Mouse (Mus musculus) hindbrain, postnatal 0 days (tissue): ENCODE data around the gene Ttc7. TPM values are rescaled to one million over a fixed set of nuclear protein-coding genes. Genes with fewer than 3 reads are reported as not detected.
A peak's percentile ranks its signal among the peaks of the same experiment; 100 is the strongest.

Experiments
- ATAC-seq: fragments of 200-750 bp; cut with Nextera tagmentation; 2 replicates; pipeline ENCODE4 v1.8.0; 2017; ENCODE audit warnings: mild to moderate bottlenecking, moderate TSS enrichment, moderate library complexity
- DNase-seq: peaks from one replicate; pipeline ENCODE4 v3.0.0-alpha.2; 2015; ENCODE audit warnings: low spot score
- H3K27ac ChIP-seq: fragments of 300-500 bp; sonication (generic); 2 replicates; pipeline ENCODE4 v1.5.1; 2014; ENCODE audit warnings: mild to moderate bottlenecking
- H3K27me3 ChIP-seq: fragments of 300-500 bp; sonication (generic); 2 replicates; pipeline ENCODE4 v1.6.1; 2014; ENCODE audit warnings: low read length, mixed read lengths; ENCODE audit not compliant: insufficient read depth
- H3K36me3 ChIP-seq: fragments of 300-500 bp; sonication (generic); 2 replicates; pipeline ENCODE4 v1.6.1; 2014; ENCODE audit warnings: low read length, mixed read lengths; ENCODE audit not compliant: insufficient read depth
- H3K4me1 ChIP-seq: fragments of 300-500 bp; sonication (generic); 2 replicates; pipeline ENCODE4 v1.6.1; 2014; ENCODE audit warnings: antibody characterized with exemption, low read length, mixed read lengths; ENCODE audit not compliant: insufficient read depth
- H3K4me2 ChIP-seq: fragments of 300-500 bp; sonication (generic); 2 replicates; pipeline ENCODE4 v1.6.1; 2014; ENCODE audit warnings: low read depth, mild to moderate bottlenecking, low read length, moderate library complexity, mixed read lengths
- H3K4me3 ChIP-seq: fragments of 300-500 bp; sonication (generic); 2 replicates; pipeline ENCODE4 v1.5.1; 2014; ENCODE audit warnings: low read length
- H3K9ac ChIP-seq: fragments of 300-500 bp; sonication (generic); replicated peaks from 2 replicates; pipeline ENCODE4 v1.6.1; 2014; ENCODE audit warnings: mild to moderate bottlenecking, low read length, moderate library complexity, mixed read lengths
- H3K9me3 ChIP-seq: fragments of 300-500 bp; sonication (generic); 2 replicates; pipeline ENCODE4 v1.6.1; 2016; ENCODE audit warnings: low read length, mixed read lengths
- CTCF ChIP-seq: IDR thresholded peaks from 2 replicates; pipeline ENCODE4 v1.5.1; 2016; ENCODE audit warnings: antibody characterized with exemption, control low read depth, low read depth
- WGBS: fragments of 180-500 bp; shearing (Covaris S2); extraction: QIAGEN DNeasy Blood & Tissue Kit; methylation state at CpG from one replicate; pipeline ENCODE4 v1.1.7; 2014; 5-methylcytosine and 5-hydroxymethylcytosine counted together
- polyA plus RNA-seq: library from polyadenylated mRNA; unstranded; fragments of >200 nt; fragmentation: Nextera tagmentation; extraction: Ambion mirVana; gene quantifications from 2 replicates; pipeline ENCODE4 v1.2.1, GENCODE M21; 2015
- total RNA-seq: library from RNA; depleted of rRNA; stranded (reverse); fragments of >200 nt; gene quantifications from 2 replicates; pipeline ENCODE4 v1.2.3, GENCODE M21; 2014

Ttc7 gene
- total and polyA plus RNA-seq, 2 experiments from 2014 or later: 10.9 to 13.3 TPM

DNA sequence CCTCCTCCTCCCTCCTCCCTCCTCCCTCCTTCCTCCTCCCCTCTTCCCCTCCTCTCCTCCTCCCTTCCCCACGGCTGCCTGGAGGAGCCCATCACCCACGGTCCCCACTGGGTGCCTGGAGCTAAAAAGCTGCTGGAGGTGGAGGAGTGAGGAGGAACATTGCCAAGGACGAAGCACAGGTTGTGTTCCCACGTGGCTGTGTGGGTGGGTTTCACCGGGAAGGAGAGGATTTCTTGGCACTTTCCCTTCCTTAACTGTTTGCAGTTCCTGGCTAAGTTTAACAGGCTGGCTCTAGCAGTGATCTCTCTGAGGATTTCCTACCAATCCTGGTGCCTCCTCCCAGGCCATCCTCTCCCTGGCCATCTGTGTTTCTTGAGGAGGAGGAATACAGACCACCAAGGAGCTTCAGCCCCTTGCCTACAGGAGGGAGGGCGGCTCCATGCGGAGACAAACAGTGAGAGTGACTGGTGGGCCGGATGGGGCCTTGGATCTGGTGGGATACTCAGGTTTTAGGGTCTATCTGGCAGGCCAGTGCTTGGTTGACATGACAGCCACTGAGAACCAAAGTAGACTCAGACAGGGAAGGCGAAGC, 45.6 kb downstream of the Ttc7 start:
- no peak for TF ChIP-seq CTCF
- no peak overlapping the region for H3K4me2 ChIP-seq
- ATAC-seq: no peak
- 55% methylated on average over 7 of the region's 9 CpGs for WGBS
- H3K36me3 ChIP-seq: no peaks in the 10 kb centered on the region
- no peak overlapping the region for H3K4me3 ChIP-seq
- H3K27me3 ChIP-seq: no peaks in the 10 kb centered on the region
- no peaks in the 10 kb centered on the region for H3K9me3 ChIP-seq
- DNase-seq: no peak
- no peak overlapping the region for H3K9ac ChIP-seq
- no peak overlapping the region for H3K27ac ChIP-seq
- H3K4me1 ChIP-seq: peaks cover 57% of the 10 kb centered on the region

DNA sequence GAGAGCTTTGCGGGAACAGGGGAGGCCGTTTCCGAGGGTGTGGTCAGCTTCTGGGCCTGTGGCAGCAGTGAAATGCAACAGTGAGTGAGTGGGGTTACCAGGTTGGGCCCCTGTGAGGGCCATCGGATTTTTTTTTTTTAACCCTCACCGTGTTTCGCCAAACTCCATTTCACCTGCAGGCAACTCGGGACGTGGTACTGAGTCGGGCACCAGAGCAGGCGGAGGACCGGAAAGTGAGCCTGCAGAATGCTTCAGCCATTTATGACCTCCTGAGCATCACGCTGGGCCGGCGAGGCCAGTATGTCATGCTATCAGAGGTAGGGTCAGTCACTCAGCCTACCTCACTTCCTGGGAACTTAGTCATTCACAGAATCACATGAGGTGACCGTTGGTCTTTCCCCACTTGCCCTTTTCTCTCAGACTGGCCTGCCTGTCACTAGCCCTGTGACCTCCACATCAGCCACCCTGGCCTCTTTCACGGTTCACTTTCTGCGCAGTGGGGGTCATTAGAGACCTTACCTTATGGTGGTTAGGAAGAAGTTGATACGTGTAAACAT, 46.5 kb downstream of the Ttc7 start:
- Histone ChIP-seq H3K9ac (no peak overlapping the region), H3K9me3 (no peaks in the 10 kb centered on the region), H3K27me3 (no peaks in the 10 kb centered on the region), H3K36me3 (no peaks in the 10 kb centered on the region), H3K4me3 (no peak overlapping the region), H3K4me2 (no peak overlapping the region), H3K27ac (no peak overlapping the region), H3K4me1 (peaks cover 57% of the 10 kb centered on the region)
- TF ChIP-seq CTCF: no peak
- 89% methylated on average over 18 of the region's 18 CpGs for WGBS
- DNase-seq (no peak), ATAC-seq (no peak)

DNA sequence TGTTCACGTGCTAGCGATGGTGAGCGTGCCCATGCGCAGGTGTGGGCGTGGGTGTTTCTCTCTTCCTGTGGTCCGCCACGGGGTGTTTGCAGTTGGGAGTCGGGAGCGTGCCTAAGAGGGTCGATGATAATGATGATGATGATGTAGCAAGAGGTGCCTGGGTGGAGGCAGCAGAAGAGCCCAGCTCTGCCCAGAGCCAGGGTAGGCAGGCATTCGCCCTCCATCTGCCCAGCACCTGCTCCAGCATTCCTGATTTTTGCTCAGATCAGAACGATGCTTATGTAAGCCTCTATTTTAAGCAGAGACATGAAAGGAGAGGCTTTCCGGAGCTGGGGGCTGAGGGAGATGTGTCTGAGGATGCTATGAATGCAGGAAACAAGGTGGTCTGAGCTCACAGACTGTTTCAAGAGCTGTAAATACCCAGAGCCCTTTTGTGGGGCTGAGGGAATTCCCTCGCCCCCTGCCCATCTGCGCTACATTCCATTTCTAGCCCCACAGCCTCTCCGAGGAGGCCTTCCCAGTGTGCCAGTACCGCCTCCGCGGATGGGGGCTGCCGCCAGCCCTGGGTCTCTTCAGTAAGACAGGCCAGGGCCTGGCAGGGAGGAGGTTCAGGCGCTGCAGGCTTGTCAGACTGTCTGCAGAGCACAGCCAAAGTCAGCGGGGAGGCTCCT, 47.7 kb downstream of the Ttc7 start:
- H3K4me2 ChIP-seq: peak overlapping the region; percentile 45
- no peaks in the 10 kb centered on the region for H3K36me3 ChIP-seq
- H3K27ac ChIP-seq: peak overlapping the region; percentile 78
- no peak for TF ChIP-seq CTCF
- H3K4me3 ChIP-seq: no peak overlapping the region
- ATAC-seq: peak; percentile 39
- no peaks in the 10 kb centered on the region for H3K27me3 ChIP-seq
- DNase-seq: peak; percentile 59
- H3K9ac ChIP-seq: peak overlapping the region; percentile 33
- peaks cover 57% of the 10 kb centered on the region for H3K4me1 ChIP-seq
- 27% methylated on average over 22 of the region's 22 CpGs for WGBS
- H3K9me3 ChIP-seq: no peaks in the 10 kb centered on the region

DNA sequence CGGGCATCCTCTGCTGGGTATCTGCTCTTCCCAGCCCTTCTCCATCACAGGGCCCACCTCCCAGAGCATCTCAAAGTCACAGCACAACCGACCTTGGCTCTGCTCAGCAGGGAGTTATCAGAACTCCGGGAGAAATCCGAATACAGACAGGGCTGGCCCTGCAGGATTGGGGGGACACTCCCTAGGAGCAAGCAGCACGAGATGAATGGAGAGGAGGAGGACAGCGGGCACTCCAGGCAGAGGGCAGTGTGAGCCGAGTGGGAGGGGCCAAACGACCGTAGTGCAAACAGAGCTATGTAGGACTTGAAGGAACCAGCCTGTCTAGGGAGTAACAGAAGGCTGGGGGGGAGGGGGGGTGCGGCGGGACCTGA, 48.2 kb downstream of the Ttc7 start:
- H3K4me3 ChIP-seq: no peak overlapping the region
- no peak for TF ChIP-seq CTCF
- peak overlapping the region; percentile 45 for H3K4me2 ChIP-seq
- peak overlapping the region; percentile 33; the same call in 1 of the 2 replicates for H3K9ac ChIP-seq
- peaks cover 53% of the 10 kb centered on the region for H3K4me1 ChIP-seq
- no peaks in the 10 kb centered on the region for H3K9me3 ChIP-seq
- 2% methylated on average over 11 of the region's 11 CpGs for WGBS
- DNase-seq (peak; percentile 51), ATAC-seq (peak; percentile 52)
- peak overlapping the region; percentile 78 for H3K27ac ChIP-seq
- H3K36me3 ChIP-seq: no peaks in the 10 kb centered on the region
- no peaks in the 10 kb centered on the region for H3K27me3 ChIP-seq

DNA sequence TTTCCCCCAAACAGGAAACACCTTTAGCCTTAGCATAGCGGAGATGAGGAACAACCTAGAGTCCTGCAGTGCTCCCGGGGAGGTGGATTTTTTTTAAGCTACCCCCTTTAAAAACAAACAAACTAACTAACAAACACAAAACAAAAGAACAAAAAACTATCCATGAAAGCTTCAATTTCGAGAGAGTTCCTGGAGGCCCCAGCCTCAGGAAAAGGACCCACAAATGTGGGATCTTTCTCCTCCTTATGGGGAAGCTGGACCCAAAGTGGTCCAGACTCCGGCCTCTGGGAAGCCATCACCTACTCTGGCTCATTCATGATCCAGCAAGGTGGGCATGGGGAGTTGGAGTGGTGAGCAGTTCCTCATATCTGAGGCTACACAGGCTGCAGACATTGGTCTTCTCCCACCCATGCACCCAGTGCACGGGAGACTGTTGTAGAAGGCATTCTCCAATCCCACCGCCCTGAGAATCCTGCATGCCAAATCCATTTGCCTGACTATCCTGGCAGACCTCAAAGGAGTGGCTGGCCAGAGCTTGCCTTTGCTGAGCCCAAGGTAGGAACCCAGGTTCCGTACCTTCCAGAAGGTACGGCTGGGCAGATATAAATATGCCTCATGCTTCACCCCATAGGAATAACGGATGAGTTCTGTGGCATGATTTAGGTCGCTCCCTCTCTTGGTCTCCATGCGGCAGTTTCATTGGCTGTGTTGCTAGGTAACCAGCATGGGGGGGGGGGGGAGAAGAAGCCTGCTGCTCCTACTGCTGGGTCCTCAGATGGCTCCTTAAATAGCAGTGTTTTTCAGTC, 48.9 kb downstream of the Ttc7 start:
- no peak overlapping the region for H3K4me3 ChIP-seq
- peaks cover 46% of the 10 kb centered on the region for H3K4me1 ChIP-seq
- H3K4me2 ChIP-seq: peak overlapping the region; percentile 45
- 20% methylated on average over 11 of the region's 11 CpGs for WGBS
- 0 out of 2 replicates have a peak, but pooled peaks have one; percentile 13 for TF ChIP-seq CTCF
- no peaks in the 10 kb centered on the region for H3K9me3 ChIP-seq
- ATAC-seq (peak; percentile 66), DNase-seq (peak; percentile 71)
- H3K27me3 ChIP-seq: no peaks in the 10 kb centered on the region
- peak overlapping the region; percentile 78 for H3K27ac ChIP-seq
- H3K9ac ChIP-seq: 0 out of 2 replicates have a peak overlapping the region, but pooled peaks have one; percentile 17
- no peaks in the 10 kb centered on the region for H3K36me3 ChIP-seq

DNA sequence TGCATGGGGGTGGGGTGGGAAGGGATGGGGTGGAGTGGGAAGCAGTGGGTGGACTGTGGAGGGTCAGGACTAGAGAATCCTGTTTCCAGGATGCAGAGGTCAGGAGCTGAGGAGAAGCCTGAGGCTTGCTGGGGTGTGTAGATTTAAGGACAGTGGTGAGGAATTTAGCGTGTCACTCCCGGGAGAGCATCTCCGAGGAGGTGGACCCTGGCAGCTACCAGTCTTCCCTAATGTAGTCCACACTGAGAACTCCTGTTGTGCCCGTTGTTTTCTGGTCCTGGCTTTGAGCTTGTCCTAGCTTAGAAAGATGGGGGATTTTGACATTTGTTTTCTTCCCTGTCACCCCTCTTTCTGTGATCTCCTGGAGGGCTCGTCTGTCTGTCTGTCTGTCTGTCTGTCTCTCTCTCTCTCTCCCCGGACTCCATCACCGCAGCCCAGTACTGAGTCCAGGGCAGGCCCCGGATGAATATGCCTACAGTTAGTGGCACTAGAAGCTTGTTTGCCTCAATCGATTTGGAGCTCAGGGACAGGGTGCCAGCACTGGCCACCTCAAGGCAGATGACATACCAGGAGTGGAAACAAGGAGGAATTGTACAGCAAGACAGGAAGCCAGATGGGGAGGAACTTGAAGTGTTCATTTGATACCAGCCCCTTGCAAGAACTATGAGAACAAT, 49.6 kb downstream of the Ttc7 start:
- ATAC-seq: no peak; the same call in 1 of the 2 replicates
- 32% methylated on average over 9 of the region's 9 CpGs for WGBS
- TF ChIP-seq CTCF: no peak
- no peaks in the 10 kb centered on the region for H3K27me3 ChIP-seq
- H3K4me1 ChIP-seq: peaks cover 39% of the 10 kb centered on the region
- H3K9me3 ChIP-seq: no peaks in the 10 kb centered on the region
- no peaks in the 10 kb centered on the region for H3K36me3 ChIP-seq
- H3K4me2 ChIP-seq: peak overlapping the region; percentile 25; the same call in 1 of the 2 replicates
- H3K27ac ChIP-seq: peak overlapping the region; percentile 78
- H3K4me3 ChIP-seq: no peak overlapping the region
- no peak for DNase-seq
- H3K9ac ChIP-seq: 0 out of 2 replicates have a peak overlapping the region, but pooled peaks have one; percentile 17
